Mouse (Mus musculus) kidney, adult 18-20 months (tissue): ENCODE measurements around the gene Nxnl2.
"Not testable (repeated sequence)": the region's sequence is repeated elsewhere in the genome, so short reads cannot be mapped to it uniquely, and the experiment has no call there.

Experiments used
- DNase-seq: peaks from one replicate; pipeline ENCODE4 v3.0.0; 2021

The Nxnl2 gene

DNA sequence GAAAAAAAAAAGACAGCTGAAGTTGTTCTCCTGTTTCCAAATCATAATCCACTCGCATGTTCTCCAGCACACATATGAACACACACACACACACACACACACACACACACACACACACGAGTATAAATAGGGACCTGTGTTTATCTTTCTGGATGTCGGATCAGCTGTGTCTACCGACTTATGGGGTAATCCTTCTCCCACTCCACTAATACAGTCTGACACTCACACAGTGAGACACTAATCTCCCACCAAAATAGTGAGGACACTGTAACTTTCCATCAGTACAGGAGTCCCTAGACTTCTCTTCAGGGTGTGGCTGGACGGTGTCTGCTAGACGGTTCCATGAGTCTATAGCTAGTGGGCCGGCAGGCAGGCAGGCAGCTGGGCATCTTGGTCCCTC is 11.4 kb downstream of the Nxnl2 start:
- DNase-seq = no peak

DNA sequence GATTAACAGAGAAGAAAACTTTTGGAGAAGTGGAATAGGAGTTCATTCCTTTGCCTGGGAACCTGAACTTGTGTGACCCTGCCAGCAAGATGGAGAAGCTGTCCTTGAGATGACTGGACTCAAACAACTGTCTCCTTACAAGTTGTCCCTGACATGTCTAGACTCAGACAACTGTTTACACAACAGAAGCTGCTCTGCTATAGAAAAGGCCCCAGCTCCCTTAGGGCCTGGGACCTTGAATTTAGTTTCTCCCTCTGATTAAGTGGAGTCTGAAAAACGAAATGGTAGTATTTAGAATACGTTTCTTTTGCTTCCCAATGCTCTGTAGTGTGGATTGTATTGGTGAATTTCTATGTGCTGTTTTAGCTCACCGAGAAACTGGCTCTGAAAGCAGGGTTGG is 14.1 kb downstream of the Nxnl2 start:
- DNase-seq = no peak

DNA sequence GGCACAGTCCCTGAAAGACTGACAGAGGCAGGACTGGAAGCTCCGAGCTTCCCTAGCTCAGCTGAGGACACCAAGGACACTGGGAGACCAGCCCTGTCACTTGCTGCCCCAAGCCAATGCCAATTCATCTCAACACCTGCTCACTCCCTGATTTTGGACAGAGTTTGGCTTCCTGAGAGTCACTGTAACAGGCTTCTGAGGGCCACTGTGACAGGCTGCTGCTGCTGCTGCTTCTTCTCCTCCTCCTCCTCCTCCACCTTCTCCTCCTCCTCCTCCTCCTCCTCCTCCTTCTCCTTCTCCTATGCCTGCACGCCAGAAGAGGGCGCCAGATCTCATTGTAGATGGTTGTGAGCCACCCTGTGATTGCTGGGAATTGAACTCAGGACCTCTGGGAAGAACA is 19.5 kb downstream of the Nxnl2 start:
- no peak for DNase-seq

DNA sequence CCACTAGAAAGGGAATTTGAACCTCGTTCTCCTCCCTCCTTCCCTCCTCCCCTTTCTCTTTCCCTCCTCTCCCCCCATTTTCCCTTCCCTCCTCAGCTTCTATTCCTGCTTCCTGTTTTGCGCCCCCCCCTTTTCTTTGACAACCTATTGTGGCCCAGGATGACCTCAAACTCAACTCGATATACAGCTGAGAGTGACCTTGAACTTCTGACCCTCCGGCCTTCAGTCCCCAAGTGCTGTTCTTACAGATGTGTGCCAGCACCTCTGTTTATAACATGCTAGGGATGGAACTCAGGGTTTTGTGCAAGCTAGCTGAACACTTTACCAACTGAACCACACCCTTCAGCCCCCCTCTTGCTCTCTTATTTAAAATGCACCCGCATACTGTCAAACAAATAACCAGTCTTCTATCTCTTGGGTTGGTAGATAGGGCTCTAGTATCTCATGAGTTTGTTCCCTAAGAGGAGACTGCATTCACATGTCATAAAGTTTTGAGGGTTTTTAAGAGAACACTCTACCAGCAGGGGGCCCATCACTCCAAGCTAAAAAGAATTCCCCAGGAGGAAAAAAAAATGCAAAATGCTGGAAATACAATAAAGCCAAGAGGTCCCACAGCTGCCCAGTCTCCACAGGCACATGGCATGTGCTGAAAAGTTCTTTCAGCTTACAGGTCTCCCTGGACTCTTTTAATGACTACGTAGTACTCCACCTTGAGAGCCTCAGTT is 20.8 kb downstream of the Nxnl2 start:
- peak; percentile 40 for DNase-seq

DNA sequence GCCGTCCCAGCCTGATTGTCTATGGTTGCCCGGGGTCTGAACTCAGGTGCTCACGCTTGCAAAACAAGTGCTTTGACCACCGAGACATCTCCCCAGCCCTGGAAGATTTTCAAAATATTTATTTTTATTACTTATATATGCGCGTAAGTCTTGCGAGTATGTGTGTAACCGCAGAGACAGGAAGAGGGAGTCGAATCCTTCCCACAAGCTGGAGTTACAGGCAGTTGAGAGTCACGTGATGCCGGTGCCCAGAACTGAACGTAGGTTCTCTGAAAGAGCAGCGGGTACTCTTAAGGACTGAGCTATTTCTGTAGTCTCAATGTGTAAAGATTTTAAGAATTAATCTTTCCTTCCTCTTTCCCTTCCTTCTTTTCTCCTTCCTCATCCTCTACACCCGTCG is 23.1 kb downstream of the Nxnl2 start:
- DNase-seq = no peak

DNA sequence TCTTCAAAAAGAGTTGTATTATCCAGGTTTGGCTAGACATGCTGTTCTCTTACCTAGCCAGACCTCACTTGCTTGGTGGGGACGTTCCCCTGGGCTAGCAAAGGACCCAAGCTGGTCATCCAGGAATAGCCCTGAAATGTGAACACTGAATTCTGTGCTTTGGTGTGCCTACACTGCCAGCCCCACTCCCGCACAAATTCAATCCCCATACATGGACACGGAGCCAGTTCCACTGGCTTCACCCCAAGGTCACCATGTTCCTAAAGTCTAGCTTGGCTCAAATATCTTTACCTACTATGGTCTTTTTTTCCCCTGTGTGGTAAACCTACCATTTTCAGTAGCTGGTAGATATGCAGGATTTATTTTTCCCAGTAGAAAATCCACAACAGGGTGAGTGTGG is 26.9 kb downstream of the Nxnl2 start:
- no peak for DNase-seq

DNA sequence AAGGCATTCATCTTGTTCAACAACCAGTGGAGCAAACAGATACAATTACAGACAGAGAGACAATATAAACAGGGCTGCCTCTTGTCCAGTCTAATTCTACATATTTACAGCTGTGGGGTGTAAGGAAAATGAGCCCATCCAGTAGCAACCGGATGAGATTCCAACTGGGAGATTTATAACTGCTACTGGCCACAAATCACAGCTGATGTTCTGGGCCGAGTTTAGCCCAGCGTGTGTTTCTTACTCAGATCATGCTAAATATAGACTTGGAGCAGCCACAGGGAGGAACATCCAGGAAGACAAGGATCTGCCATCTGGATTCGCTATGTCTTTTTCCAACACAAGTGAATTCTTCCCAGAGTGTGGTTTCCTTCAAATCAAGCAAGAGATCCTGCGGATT is 27.4 kb downstream of the Nxnl2 start:
- peak; percentile 27 for DNase-seq

DNA sequence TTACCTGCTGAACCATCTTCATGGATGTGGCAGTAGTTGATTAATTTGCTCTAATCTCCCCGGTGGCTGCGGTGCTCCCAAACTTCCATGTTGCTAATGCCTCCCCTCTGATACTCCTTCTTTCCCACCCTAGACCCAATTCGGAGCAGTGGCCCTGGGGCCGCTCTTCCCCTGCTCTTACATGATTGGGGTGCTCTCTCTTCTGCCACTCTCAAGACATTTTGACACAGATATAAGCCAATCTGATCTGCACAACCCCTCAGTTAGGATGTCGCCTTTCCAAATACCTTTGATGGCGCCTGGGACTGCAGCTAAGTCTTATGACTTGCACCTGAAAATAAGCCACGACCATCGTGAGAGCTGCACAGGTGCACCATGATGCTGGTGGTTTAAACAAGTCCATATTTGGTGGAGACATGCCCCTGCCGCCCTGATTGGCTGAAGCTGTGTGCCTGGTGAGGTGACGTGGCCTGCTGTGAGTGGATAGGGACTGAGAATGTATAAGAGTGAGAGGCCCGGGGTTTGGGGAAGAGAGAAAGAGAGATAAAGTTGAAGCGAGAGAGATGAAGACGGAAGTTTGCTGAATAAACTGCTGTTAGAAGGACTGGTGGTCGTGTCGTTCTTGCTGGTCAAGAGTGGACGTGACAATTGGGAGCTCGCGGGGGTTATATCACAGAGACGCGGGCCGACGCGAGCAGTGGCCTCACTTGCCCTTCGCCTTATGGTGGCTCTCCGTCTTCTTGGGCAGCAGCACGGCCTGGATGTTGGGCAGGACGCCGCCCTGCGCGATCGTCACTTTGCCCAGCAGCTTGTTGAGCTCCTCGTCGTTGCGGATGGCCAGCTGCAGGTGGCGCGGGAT is 31.4 kb downstream of the Nxnl2 start:
- DNase-seq = not testable (repeated sequence)

DNA sequence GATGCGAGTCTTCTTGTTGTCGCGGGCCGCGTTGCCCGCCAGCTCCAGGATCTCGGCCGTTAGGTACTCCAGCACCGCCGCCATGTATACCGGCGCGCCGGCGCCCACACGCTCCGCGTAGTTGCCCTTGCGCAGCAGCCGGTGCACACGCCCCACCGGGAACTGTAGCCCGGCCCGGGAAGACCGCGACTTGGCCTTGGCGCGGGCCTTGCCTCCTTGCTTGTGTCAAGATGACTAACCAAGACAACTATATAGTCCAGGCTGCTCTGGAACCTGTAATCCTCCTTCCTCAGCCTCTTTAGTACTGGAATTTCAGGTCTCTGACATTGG is 32.0 kb downstream of the Nxnl2 start:
- DNase-seq = peak; percentile 57

DNA sequence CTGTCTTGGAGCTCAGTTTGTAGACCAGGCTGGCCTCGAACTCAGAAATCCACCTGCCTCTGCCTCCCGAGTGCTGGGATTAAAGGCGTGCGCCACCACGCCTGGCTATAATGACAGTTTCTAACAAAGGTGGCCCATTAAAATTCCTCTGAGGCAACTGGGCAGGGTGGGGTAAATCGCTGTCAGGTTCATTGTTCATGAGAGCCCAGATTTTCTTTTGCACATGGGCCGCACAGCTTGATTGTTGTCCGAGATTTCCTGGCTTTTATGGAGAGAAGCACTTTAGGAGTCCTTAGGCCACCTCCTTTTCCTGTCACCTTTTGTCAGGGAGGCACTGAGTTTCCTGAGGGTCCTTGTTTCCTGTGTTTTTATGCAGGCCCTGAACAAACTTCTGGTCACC is 32.6 kb downstream of the Nxnl2 start:
- no peak for DNase-seq

DNA sequence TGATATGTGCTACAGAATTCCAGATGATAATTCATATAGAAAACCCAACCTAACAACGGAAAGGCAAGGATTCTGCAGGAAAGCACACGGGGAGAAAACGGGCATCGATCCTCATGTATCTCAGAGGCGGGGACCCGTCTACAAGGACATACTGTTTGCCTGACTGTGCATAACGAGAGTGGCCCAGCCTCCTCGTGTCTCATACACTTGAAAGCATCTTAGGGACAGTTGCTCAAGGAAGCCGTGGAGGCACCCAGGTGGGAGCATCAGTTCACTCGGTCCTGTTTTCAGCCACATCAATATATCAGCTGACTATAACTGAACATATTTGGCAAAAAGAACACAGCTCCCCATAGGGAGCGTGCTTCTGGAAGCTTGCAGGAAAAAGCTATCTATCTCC is 33.3 kb downstream of the Nxnl2 start:
- not testable (repeated sequence) for DNase-seq

DNA sequence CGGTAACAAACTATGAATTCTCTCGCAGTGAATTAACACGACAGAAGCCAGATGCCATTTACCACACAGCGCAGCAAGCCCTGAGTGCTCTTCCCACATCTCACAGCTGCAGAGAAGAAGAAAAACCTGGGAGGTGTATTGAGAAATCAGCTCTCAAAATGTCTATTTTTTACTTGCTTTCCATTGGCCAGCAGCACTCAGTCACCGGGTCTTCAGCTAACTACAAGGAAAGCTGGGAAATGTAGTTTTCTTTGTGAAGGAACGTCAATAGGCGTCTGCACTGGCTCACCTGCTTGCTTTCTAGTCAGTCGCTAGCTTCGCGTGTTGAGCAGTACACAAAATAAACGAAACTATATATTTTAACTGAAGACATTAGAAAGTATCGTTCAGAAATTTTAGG is 37.1 kb downstream of the Nxnl2 start:
- no peak for DNase-seq

DNA sequence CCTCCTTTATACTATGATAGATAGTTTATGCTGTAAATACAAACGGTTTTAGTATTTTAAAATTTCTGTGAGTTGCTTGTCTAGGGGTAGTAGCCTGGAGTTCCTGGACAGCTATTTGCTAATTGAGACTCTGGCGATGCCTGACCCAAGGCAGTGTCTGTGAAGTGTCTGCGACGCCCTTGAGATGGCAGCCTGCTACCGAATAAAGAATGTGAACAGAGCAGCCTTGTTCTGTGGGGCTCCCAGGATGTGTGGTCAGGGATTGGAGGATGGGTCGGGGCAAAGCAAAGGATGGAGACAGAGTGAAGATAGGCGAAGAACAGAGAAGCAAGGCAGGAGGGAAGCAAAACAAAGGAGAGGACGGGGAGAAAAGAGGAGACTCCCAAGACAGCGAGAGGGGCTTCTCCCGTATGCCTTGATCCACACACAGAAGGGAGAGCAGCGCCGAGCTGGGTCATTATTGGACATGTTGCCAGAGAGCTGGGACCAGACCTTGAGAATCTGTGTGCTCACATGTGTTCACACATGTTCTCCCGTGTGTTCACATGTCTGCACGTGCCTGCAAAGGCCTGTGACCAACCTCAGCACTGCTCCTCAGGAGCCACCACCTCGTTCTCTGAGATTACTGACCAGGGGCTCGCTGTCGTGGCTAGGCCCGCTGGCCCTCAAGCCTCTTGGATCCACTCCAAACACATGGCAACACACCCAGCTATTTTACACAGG is 37.7 kb downstream of the Nxnl2 start:
- no peak for DNase-seq

DNA sequence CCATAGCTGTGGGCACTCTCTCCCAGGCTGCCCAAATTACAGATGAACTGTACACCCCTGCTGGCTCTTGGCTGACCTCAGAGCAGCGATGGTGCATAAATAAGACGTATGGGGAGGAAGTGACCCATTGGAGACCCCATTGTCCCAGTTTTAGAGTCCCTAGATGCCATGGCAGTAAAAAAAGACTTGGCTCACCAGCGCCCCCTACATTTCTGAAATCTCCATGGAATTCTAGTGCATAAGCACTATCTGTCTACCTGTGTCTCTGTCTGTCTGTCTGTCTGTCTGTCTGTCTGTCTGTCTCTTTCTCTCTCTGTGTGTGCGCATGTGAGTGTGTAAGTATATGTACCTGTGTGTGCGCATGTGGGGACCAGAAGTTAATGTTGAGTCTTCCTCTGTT is 39.8 kb downstream of the Nxnl2 start:
- DNase-seq = no peak

DNA sequence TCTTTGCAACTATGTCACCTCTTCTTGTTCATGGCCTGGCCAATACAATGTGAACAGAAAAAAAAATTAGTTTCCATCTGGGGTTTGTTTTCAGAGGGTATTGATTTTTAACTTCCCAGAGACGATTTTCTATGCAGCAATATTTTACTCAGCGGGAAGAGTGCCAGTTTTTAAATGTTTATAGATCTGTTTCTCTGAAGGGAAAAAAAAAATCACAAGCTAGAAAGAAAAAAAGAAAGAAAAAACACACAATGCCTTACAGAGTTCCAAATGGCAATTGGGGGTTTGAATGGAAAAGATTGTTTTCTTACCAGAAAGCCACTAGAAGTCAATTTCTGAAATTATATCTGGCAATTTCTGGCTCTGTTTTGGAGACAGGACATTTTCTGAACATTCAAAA is 43.9 kb downstream of the Nxnl2 start:
- DNase-seq = no peak

DNA sequence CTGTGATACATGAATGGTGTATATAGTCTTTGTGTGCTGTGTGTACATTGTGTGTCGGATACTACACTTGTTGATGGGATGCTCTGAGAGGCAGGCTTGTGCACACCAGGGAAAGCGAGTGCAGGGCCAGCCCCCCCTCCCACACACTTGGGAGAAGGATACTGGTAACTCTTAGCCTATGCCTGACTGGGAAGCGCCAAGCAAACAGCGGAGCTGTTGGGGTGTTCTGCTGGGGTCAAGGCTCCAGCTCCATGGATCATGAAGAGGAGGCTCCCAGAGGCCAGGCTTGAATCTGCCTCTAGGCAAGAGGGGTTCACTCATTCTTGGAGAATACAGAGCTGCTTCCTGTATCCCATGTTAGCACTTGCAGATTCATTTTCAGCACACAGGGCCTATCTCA is 50.1 kb downstream of the Nxnl2 start:
- DNase-seq = no peak

DNA sequence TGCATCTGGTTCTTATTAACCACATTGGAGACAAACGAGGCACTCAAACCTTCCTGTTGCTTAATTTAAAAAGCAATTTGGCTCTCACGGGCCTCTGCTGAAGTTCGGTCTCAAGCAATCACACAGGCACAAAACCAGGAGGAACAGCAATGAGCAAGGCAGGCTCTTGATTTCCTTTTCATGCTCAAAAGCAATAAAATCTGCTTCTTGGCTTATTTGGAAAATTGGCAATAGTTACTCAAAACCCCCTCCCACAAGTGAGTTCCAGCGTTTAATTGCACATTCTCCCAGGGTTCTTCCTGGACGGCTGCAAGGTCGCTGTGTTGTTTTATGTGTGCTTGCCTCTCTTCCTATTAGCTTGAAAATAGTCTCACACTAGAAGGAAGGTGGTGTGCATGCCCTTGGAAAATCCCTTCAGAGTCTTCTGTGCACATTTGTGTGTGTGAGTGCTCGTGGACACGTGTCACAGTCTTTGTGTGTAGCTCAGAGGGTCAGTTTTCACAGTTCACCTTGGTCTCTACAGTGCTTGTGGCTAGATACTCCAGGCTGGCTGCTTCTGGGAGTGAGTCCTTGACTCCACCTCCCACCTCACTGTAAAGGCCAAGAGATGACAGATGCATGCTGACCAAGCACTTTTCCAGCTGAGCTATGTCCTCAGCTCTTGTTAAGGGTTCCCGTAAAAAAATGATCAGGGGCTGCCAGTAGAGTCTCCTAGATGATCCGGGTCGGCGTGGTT is 50.8 kb downstream of the Nxnl2 start:
- no peak for DNase-seq
